Mouse (Mus musculus) ES-E14 (cell line): ENCODE data around the gene Vmn1r222. TPM values are rescaled to one million over a fixed set of nuclear protein-coding genes. Genes with fewer than 3 reads are reported as not detected.
"Not testable (repeated sequence)": the region's sequence is repeated elsewhere in the genome, so short reads cannot be mapped to it uniquely, and the experiment has no call there.

ENCODE experiments used
- DNase-seq: peaks from one replicate; pipeline ENCODE4 v3.0.0-alpha.2; 2013; ENCODE audit warnings: low read depth, low spot score
- H3K27ac ChIP-seq: 2 replicates; pipeline ENCODE4 v1.5.1; 2012; ENCODE audit warnings: low read depth, mild to moderate bottlenecking, low read length, moderate library complexity, mixed read lengths; ENCODE audit not compliant: poor library complexity, insufficient read depth, severe bottlenecking
- H3K36me3 ChIP-seq: 2 replicates; pipeline ENCODE4 v1.6.1; 2012; ENCODE audit warnings: mild to moderate bottlenecking, low read length, moderate library complexity, mixed read lengths; ENCODE audit not compliant: control insufficient read depth, poor library complexity, insufficient read depth, severe bottlenecking
- H3K4me1 ChIP-seq, 2 experiments: fragments of 150-350 bp in 1 of 2; sonication (generic) in 1 of 2; 2 replicates each; pipeline ENCODE4 v1.6.1; 2012; ENCODE audit warnings: low read length in 2 of 2, mild to moderate bottlenecking in 1 of 2, mixed read lengths in 1 of 2; ENCODE audit not compliant: control insufficient read depth in 2 of 2, insufficient read depth in 2 of 2, poor library complexity in 1 of 2
- H3K4me3 ChIP-seq, 2 experiments: fragments of 150-350 bp in 1 of 2; sonication (generic) in 1 of 2; 2 replicates each; pipeline ENCODE4 v1.5.1; 2012; ENCODE audit warnings: low read length in 2 of 2, low read depth in 1 of 2, mild to moderate bottlenecking in 1 of 2, mixed read lengths in 1 of 2; ENCODE audit not compliant: insufficient read depth in 1 of 2, poor library complexity in 1 of 2, severe bottlenecking in 1 of 2
- H3K9ac ChIP-seq: 2 replicates; pipeline ENCODE4 v1.6.1; 2012; ENCODE audit warnings: low read depth, mild to moderate bottlenecking, low read length, mixed read lengths; ENCODE audit not compliant: poor library complexity, insufficient read depth, severe bottlenecking
- H3K9me3 ChIP-seq: fragments of 150-350 bp; sonication (generic); 2 replicates; pipeline ENCODE4 v1.6.1; 2012; ENCODE audit warnings: low read depth, mild to moderate bottlenecking, low read length; ENCODE audit not compliant: control insufficient read depth, insufficient read depth
- CHD2 ChIP-seq: IDR thresholded peaks from 2 replicates; pipeline ENCODE4 v1.6.1; 2014; ENCODE audit warnings: mild to moderate bottlenecking, low read depth, low read length, inconsistent platforms
- HCFC1 ChIP-seq: IDR thresholded peaks from 2 replicates; pipeline ENCODE4 v1.6.1; 2012; ENCODE audit warnings: low read length, inconsistent platforms, borderline replicate concordance; ENCODE audit not compliant: insufficient read depth
- MAFK ChIP-seq: IDR thresholded peaks from 2 replicates; pipeline ENCODE4 v1.6.1; 2014; ENCODE audit warnings: mild to moderate bottlenecking, low read depth, low read length, inconsistent platforms; ENCODE audit not compliant: insufficient read depth
- ZC3H11A ChIP-seq: IDR thresholded peaks from 2 replicates; pipeline ENCODE4 v1.6.1; 2012; ENCODE audit warnings: low read depth, mild to moderate bottlenecking, inconsistent platforms, low read length, borderline replicate concordance
- ZNF384 ChIP-seq: IDR thresholded peaks from 2 replicates; pipeline ENCODE4 v1.6.1; 2012; ENCODE audit warnings: low read depth, low read length, inconsistent platforms
- in situ Hi-C, 2 experiments: fragments of 600-800 bp; cut with MboI; formaldehyde crosslinking; loops; one replicate each; pipeline ENCODE4 v1.15.1; 2025; ENCODE audit warnings: low sequenced_read_pairs in 2 of 2, inconsistent platforms in 1 of 2; ENCODE audit not compliant: unreplicated experiment in 2 of 2
- total RNA-seq: library from RNA; depleted of rRNA; stranded (reverse); fragments of 300-350 nt; gene quantifications from 2 replicates; pipeline ENCODE4 v1.2.3, GENCODE M21; 2012

The Vmn1r222 gene
- total RNA-seq, 1 experiment, result not detected

DNA sequence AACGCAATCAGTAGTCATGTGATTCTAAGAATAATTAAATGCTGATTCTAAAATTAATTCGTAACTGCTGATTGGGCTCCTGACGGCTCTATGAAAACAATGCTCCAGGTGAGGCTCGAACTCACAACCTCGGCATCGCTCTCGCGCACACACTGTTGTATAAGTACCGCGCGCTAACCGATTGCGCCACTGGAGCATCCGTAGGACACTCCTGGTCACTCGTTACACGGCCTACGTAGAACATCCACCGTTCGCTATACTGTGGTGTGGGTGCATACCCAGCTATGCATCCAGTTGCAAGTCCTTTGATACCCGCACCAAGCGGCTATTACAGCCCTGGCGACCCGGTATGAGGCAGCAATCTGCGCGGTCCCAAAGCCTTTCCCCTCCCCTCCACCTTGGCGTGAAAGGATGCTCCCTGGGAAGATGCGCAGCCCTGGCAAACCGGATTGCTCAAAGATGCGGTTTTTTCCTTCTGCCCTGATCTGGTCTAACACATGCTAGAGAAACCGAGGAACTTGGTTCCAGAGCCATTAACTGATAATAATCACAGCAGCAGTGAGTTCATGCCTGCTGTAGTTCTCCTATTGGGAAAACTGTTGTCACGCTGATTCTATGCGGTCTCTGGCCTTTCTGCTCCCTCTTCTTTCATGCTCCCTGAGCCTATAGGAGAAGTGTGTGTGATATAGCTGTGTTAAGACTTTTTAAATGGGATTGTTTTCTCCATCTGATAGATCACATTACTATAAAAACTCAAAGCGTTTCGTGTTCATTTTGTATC, 34.8 kb upstream of the Vmn1r222 start:
- H3K36me3 ChIP-seq, result no peaks in the 10 kb centered on the region
- H3K27ac ChIP-seq, result no peak overlapping the region
- in situ Hi-C loops, result no loop called here
- peak; percentile 55 for DNase-seq
- no peak for TF ChIP-seq ZC3H11A
- no peak for TF ChIP-seq HCFC1
- TF ChIP-seq ZNF384, result no peak
- peak; percentile 64; the same call in 1 of the 2 replicates for TF ChIP-seq MAFK
- no peak for TF ChIP-seq CHD2
- peak overlapping the region; percentile 18 to 53 for H3K4me3 ChIP-seq
- no peaks in the 10 kb centered on the region for H3K9me3 ChIP-seq
- H3K9ac ChIP-seq, result no peak overlapping the region
- H3K4me1 ChIP-seq, result no peaks in the 10 kb centered on the region

DNA sequence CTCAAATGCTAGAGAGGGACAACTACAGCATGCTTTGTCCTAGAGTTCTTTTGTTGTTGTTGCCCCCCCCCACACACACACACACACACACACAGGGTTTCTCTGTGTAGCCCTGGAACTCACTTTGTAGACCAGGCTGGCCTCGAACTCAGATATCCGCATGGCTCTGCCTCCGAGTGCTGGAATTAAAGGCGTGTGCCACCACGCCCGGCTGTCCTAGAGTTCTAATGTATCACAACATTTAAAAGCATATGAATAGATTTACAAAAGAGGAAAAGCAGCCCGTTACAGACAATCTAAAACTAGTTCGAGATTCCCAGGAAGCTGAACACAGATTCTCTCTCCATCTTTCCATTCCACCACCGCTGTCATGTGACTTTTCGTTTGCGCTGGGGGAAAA, 33.9 kb upstream of the Vmn1r222 start:
- no peak for DNase-seq
- no peak overlapping the region for H3K27ac ChIP-seq
- H3K4me3 ChIP-seq, result peak overlapping the region; percentile 13 to 53; a peak in 3 of 4 replicates
- H3K9me3 ChIP-seq, result no peaks in the 10 kb centered on the region
- H3K9ac ChIP-seq, result no peak overlapping the region
- H3K4me1 ChIP-seq, result no peaks in the 10 kb centered on the region
- H3K36me3 ChIP-seq, result no peaks in the 10 kb centered on the region
- in situ Hi-C loops, result no loop called here
- no peak for TF ChIP-seq ZNF384

GRCm38 (mm10) chr13:23269127-23269526, 33.4 kb upstream of the Vmn1r222 start:
- H3K9me3 ChIP-seq, DNase-seq, H3K27ac ChIP-seq, in situ Hi-C loops, H3K36me3 ChIP-seq, H3K9ac ChIP-seq, H3K4me3 ChIP-seq, H3K4me1 ChIP-seq: not testable (repeated sequence)
- TF ChIP-seq ZNF384, result peak; percentile 64

DNA sequence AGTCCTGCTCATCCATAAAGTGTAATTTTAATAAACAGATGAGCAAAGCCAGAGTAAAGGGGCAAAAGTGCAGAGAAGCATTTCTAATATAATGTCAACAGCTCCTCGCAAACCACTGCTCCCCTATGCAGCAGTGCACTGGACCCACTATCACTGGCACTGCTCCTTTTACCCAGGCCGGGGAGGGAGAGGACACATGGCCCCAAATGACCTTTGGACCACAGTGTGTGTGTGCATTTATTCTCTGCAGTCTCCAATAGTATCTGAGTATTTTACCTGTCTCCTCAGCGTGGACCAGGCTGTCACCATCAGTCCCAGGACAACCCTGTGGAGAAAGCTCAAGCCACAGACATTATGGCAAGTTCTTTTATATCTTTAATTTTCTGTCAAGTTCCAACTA, 32.9 kb upstream of the Vmn1r222 start:
- H3K9me3 ChIP-seq, H3K36me3 ChIP-seq, H3K9ac ChIP-seq, in situ Hi-C loops, DNase-seq, H3K4me3 ChIP-seq, H3K27ac ChIP-seq, H3K4me1 ChIP-seq: not testable (repeated sequence)

GRCm38 (mm10) chr13:23258546-23259048, 22.9 kb upstream of the Vmn1r222 start:
- no peak for DNase-seq
- Histone ChIP-seq H3K27ac (no peak overlapping the region), H3K4me3 (no peak overlapping the region), H3K9me3 (no peaks in the 10 kb centered on the region), H3K36me3 (no peaks in the 10 kb centered on the region), H3K9ac (no peak overlapping the region), H3K4me1 (no peaks in the 10 kb centered on the region)
- TF ChIP-seq HCFC1, result no peak
- TF ChIP-seq ZNF384, result no peak
- no peak for TF ChIP-seq CHD2
- TF ChIP-seq ZC3H11A, result no peak
- no peak for TF ChIP-seq MAFK
- in situ Hi-C loops, result no loop called here

- H3K27ac ChIP-seq, H3K4me1 ChIP-seq, DNase-seq, H3K9ac ChIP-seq, H3K36me3 ChIP-seq, H3K4me3 ChIP-seq, H3K9me3 ChIP-seq: not testable (repeated sequence)
- in situ Hi-C loops, result loop anchor here (25.0 kb wide), 1 partner anchor 1160 kb away; the partner anchor contains the start of gene Vmn1r188 (in 2 of the 2)
These were observed 11.1 kb upstream of the Vmn1r222 start, which contains the start of gene Vmn1r223 for GRCm38 (mm10) chr13:23246834-23247233. Gene Vmn1r223 (plus strand): TSS chr13:23247134.

GRCm38 (mm10) chr13:23213827-23214226, 21.9 kb downstream of the Vmn1r222 start, which contains the start of gene Vmn1r221:
Gene Vmn1r221 (plus strand): TSS chr13:23214127.
- H3K9ac ChIP-seq, H3K9me3 ChIP-seq, in situ Hi-C loops, H3K4me3 ChIP-seq, H3K4me1 ChIP-seq, DNase-seq, H3K36me3 ChIP-seq, H3K27ac ChIP-seq: not testable (repeated sequence)
